Mouse (Mus musculus) CD4-positive naive resting alpha-beta T cell, adult 76 days (primary cell): Measurements from ENCODE around the gene Prnp. TPM values are rescaled to one million over a fixed set of nuclear protein-coding genes. Genes with fewer than 3 reads are reported as not detected.

Experiments
- total RNA-seq: library from RNA; stranded (reverse); gene quantifications from one replicate; pipeline ENCODE4 v1.2.4, GENCODE M21; 2023

The Prnp gene
- 8.7 TPM for total RNA-seq

DNA sequence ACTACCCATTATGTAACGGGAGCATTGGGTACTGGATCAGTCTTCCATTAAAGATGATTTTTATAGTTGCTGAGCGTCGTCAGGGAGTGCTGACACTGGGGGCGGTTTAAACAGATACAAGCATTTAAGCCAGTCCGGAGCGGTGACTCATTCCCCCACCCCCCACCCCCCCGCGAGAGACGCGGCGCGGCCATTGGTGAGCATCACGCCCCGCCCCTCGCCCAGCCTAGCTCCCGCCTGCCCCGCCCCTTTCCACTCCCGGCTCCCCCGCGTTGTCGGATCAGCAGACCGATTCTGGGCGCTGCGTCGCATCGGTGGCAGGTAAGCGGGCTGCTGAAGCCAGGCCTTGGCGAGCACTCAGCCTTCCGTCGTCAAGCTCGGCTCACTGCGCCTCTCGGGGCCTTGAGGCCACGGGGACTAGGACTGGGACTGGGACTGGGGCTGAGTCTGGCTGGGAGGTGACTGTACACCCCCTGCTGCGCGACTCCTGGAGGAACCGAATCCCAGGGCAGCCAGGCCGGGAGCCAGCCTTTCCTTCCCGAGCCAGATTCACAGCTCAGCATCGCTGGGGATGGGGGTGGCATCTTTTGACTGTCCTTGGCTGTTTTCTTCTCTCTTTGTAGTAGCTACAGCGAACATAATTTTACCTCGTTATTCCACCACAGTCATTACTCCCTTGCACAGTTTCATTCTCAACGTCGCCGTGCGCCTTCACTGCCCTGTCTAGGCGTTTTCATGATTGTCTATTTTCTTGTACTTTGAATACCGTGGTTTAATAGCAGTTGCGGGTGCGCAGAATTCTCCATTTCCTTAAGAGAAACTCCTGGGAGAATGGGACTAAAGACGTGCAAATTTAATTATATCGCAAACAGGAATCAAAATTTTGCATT lies at the start of gene Prnp, which contains the start of gene Prn:
Prnp (plus strand) TSS at position 246 of the 890 bp plus-strand sequence.
Prn (plus strand) TSS at position 275 of the 890 bp plus-strand sequence.

DNA sequence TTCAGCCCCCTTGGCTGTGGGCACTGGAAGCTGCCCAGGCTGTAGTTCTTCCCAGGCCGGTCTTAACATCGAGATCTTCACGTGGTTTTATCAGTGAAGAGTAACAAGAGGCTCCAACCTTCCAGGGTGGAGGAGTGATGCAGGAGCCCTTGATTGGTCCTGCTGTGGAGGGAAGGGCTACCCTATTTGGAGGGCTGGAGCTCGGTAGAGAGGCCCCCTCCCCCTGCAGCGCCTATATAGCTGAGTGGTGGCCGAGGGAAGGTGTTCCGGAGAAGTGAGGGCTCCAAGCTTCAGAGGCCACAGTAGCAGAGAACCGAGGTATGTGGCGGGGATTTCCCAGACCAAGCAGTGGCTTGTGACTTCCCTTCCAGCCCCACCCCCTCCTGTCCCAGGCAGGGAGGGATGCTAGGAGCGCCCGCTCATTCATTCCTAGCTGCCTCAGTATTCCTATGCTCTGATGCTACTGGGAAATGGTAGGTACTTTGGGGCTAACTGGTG lies 40.9 kb downstream of the Prnp start, which contains the start of gene Prnd:
Prnd (plus strand) TSS at position 264 of the 498 bp plus-strand sequence.

Other genes starting within 250 kb of the Prnp start
- gene Erv3, start 50.2 kb upstream of the Prnp start, total RNA-seq = not detected
- gene Prn, start within 50 bp of the Prnp start, total RNA-seq = not detected
- gene Prnd, start 40.9 kb downstream of the Prnp start, total RNA-seq = not detected
- gene Rassf2, start 120.3 kb downstream of the Prnp start, total RNA-seq = 138 TPM
- gene Slc23a2, start 235.2 kb downstream of the Prnp start, total RNA-seq = 45.0 TPM